In genomic region chr14:27901772-27902171, GRCm38 (mm10) we compare ENCODE assay signal across 22 mouse cellular contexts.
DNase-seq lines count a peak whose midpoint lies in the region; ATAC-seq and TF ChIP-seq lines count a peak whose summit lies in the region.
"Had no signal": no experiment of that assay in that cellular context is flagged by ENCODE, and none has a peak within 500 bp of the region (broad histone marks: within the 10 kb centered on the region; RNA-seq: fewer than 3 reads in every experiment).

No protein-coding gene starts in this region.

- no peaks in the 10 kb centered on the region for H3K36me3 ChIP-seq in embryonic facial prominence, embryonic 13.5 days
- no peaks in the 10 kb centered on the region for H3K36me3 ChIP-seq in embryonic facial prominence, embryonic 10.5 days (replicated peaks)
- H3K36me3 ChIP-seq in limb, embryonic 14.5 days (ENCODE audit: control insufficient read depth, insufficient read depth, low read length): no peaks in the 10 kb centered on the region
- no peaks in the 10 kb centered on the region for H3K36me3 ChIP-seq in limb, embryonic 10.5 days
- no peaks in the 10 kb centered on the region for H3K36me3 ChIP-seq in midbrain, postnatal 0 days (ENCODE audit: insufficient read depth, low read length)
- H3K36me3 ChIP-seq: forebrain, embryonic 10.5 days; limb, embryonic 13.5 days; liver, embryonic 13.5 days had no signal

- H3K9me3 ChIP-seq in embryonic facial prominence, embryonic 13.5 days: no peaks in the 10 kb centered on the region
- no peaks in the 10 kb centered on the region for H3K9me3 ChIP-seq in embryonic facial prominence, embryonic 10.5 days
- H3K9me3 ChIP-seq in limb, embryonic 14.5 days (ENCODE audit: control insufficient read depth, low read length): no peaks in the 10 kb centered on the region
- H3K9me3 ChIP-seq in limb, embryonic 10.5 days (replicated peaks): no peaks in the 10 kb centered on the region
- H3K9me3 ChIP-seq in midbrain, postnatal 0 days (ENCODE audit: low read length): no peaks in the 10 kb centered on the region
- H3K9me3 ChIP-seq: forebrain, embryonic 10.5 days; limb, embryonic 13.5 days; liver, embryonic 13.5 days had no signal

- no peak for ATAC-seq in embryonic facial prominence, embryonic 13.5 days (ENCODE audit: insufficient number of reproducible peaks, insufficient read depth, low FRiP score, low TSS enrichment, low read depth)
- peak; percentile 53; the same call in 1 of the 2 replicates for ATAC-seq in limb, embryonic 14.5 days (ENCODE audit: low FRiP score, low read depth)
- ATAC-seq in midbrain, postnatal 0 days (ENCODE audit: low FRiP score): no peak
- ATAC-seq: activated CD4-positive, CD25-positive, alpha-beta regulatory T cell, adult 4 months; hindbrain, postnatal 0 days; intestine, embryonic 16.5 days had no signal

- 82% methylated on average over 5 of the region's 5 CpGs for WGBS in embryonic facial prominence, embryonic 13.5 days
- WGBS in embryonic facial prominence, embryonic 10.5 days: 91% methylated on average over 5 of the region's 5 CpGs
- 48% methylated on average over 5 of the region's 5 CpGs for WGBS in limb, embryonic 14.5 days
- 84% methylated on average over 5 of the region's 5 CpGs for WGBS in limb, embryonic 10.5 days
- WGBS in midbrain, postnatal 0 days: 48% methylated on average over 5 of the region's 5 CpGs

- H3K27ac ChIP-seq in embryonic facial prominence, embryonic 13.5 days: peak overlapping the region; percentile 16; the same call in 1 of the 2 replicates
- no peak overlapping the region for H3K27ac ChIP-seq in embryonic facial prominence, embryonic 10.5 days (replicated peaks)
- no peak overlapping the region for H3K27ac ChIP-seq in limb, embryonic 14.5 days (replicated peaks; ENCODE audit: low read depth, low read length)
- H3K27ac ChIP-seq in limb, embryonic 10.5 days: no peak overlapping the region
- H3K27ac ChIP-seq in midbrain, postnatal 0 days (ENCODE audit: low read depth, low read length): peak overlapping the region; percentile 40; the same call in 1 of the 2 replicates
- H3K27ac ChIP-seq: forebrain, embryonic 10.5 days; gastrocnemius, adult 2 months; hindbrain, postnatal 0 days; limb, embryonic 13.5 days; liver, embryonic 13.5 days had no signal

- H3K4me1 ChIP-seq in embryonic facial prominence, embryonic 13.5 days: 0 out of 2 replicates have a peak, but pooled peaks cover 4% of the 10 kb centered on the region
- no peaks in the 10 kb centered on the region for H3K4me1 ChIP-seq in embryonic facial prominence, embryonic 10.5 days
- H3K4me1 ChIP-seq in limb, embryonic 14.5 days (ENCODE audit: control insufficient read depth, insufficient read depth, low read length): peaks cover 13% of the 10 kb centered on the region
- H3K4me1 ChIP-seq in limb, embryonic 10.5 days: no peaks in the 10 kb centered on the region
- peaks cover 3% of the 10 kb centered on the region; the same call in 1 of the 2 replicates for H3K4me1 ChIP-seq in midbrain, postnatal 0 days (ENCODE audit: insufficient read depth, low read length)
- H3K4me1 ChIP-seq: liver, embryonic 13.5 days had no signal

- TF ChIP-seq CTCF in midbrain, postnatal 0 days (IDR thresholded peaks at IDR 0.05): no peak

- H3K9ac ChIP-seq in embryonic facial prominence, embryonic 13.5 days: no peak overlapping the region
- no peak overlapping the region for H3K9ac ChIP-seq in limb, embryonic 14.5 days (ENCODE audit: low read depth, low read length, severe bottlenecking)
- H3K9ac ChIP-seq in midbrain, postnatal 0 days (replicated peaks; ENCODE audit: low read length, poor library complexity, severe bottlenecking): no peak overlapping the region
- H3K9ac ChIP-seq: limb, embryonic 13.5 days; liver, embryonic 13.5 days had no signal

- no peak for TF ChIP-seq POLR2A in limb, embryonic 14.5 days (IDR thresholded peaks at IDR 0.05; ENCODE audit: borderline replicate concordance, extremely low read depth, insufficient read depth, insufficient read length)

- intact Hi-C loops in heart, postnatal 36 days (cut with DNase I): no loop called here

- no peak overlapping the region for H3K4me3 ChIP-seq in embryonic facial prominence, embryonic 13.5 days
- no peak overlapping the region for H3K4me3 ChIP-seq in embryonic facial prominence, embryonic 10.5 days
- H3K4me3 ChIP-seq in limb, embryonic 14.5 days (replicated peaks; ENCODE audit: low read length): no peak overlapping the region
- no peak overlapping the region for H3K4me3 ChIP-seq in limb, embryonic 10.5 days
- H3K4me3 ChIP-seq in midbrain, postnatal 0 days (ENCODE audit: low read depth, low read length): no peak overlapping the region
- H3K4me3 ChIP-seq: forebrain, embryonic 10.5 days; gastrocnemius, adult 2 months; limb, embryonic 13.5 days; liver, embryonic 13.5 days had no signal

- H3K27me3 ChIP-seq in embryonic facial prominence, embryonic 13.5 days: no peaks in the 10 kb centered on the region
- H3K27me3 ChIP-seq in embryonic facial prominence, embryonic 10.5 days (replicated peaks; ENCODE audit: low read depth, poor library complexity, severe bottlenecking): no peaks in the 10 kb centered on the region
- no peaks in the 10 kb centered on the region for H3K27me3 ChIP-seq in limb, embryonic 14.5 days (ENCODE audit: control insufficient read depth, insufficient read depth, low read length)
- no peaks in the 10 kb centered on the region for H3K27me3 ChIP-seq in limb, embryonic 10.5 days (ENCODE audit: low read depth, poor library complexity, severe bottlenecking)
- no peaks in the 10 kb centered on the region for H3K27me3 ChIP-seq in midbrain, postnatal 0 days (ENCODE audit: insufficient read depth, low read length)
- H3K27me3 ChIP-seq: liver, embryonic 13.5 days had no signal

- DNase-seq in embryonic facial prominence, embryonic 10.5 days (ENCODE audit: low spot score): no peak
- peak; percentile 4 for DNase-seq in heart, postnatal 4 days
- DNase-seq in heart, postnatal 36 days: no peak
- DNase-seq in limb, embryonic 14.5 days (ENCODE audit: low spot score): no peak
- no peak for DNase-seq in limb, embryonic 10.5 days (ENCODE audit: low spot score)
- no peak for DNase-seq in midbrain, postnatal 0 days (ENCODE audit: low spot score)
- no peak for DNase-seq in cerebellum, postnatal 25 days
- DNase-seq: adrenal gland, postnatal 10 days; cerebellum, adult 9-10 months; gastrocnemius, adult 2 months; kidney, postnatal 25 days; liver, embryonic 13.5 days; lung, adult 2 months; right cerebral cortex, postnatal 14 days; spleen, adult 18-20 months had no signal

- H3K4me2 ChIP-seq in embryonic facial prominence, embryonic 13.5 days: no peak overlapping the region
- H3K4me2 ChIP-seq in limb, embryonic 14.5 days (replicated peaks; ENCODE audit: low read depth, low read length, severe bottlenecking): no peak overlapping the region
- H3K4me2 ChIP-seq in midbrain, postnatal 0 days (ENCODE audit: low read depth, low read length, poor library complexity, severe bottlenecking): no peak overlapping the region
- H3K4me2 ChIP-seq: heart, embryonic 11.5 days; limb, embryonic 13.5 days; liver, embryonic 13.5 days had no signal

Comparison
In these comparisons a context has a peak if more than half of its experiments do, and no peak if none do; other contexts are left out.
1. H3K27ac ChIP-seq: peak in embryonic facial prominence, embryonic 13.5 days (single experiment) and midbrain, postnatal 0 days (single experiment); none in embryonic facial prominence, embryonic 10.5 days (single experiment), limb, embryonic 14.5 days (single experiment) and limb, embryonic 10.5 days (single experiment).